Mouse (Mus musculus): ENCODE results near the gene Tmed4. TPM values are rescaled to one million over a fixed set of nuclear protein-coding genes. Genes with fewer than 3 reads are reported as not detected.
"Not testable (repeated sequence)": the region's sequence is repeated elsewhere in the genome, so short reads cannot be mapped to it uniquely, and the experiment has no call there.

Gene Tmed4
- total RNA-seq, 2 experiments from 2014 or later: 39.8 to 41.8 TPM

- peak; percentile 29 for ATAC-seq (replicated peaks; ENCODE audit: poor library complexity, severe bottlenecking)
These were observed 419 bp upstream of the Tmed4 start for GRCm38 (mm10) chr11:6275094-6275484.

DNA sequence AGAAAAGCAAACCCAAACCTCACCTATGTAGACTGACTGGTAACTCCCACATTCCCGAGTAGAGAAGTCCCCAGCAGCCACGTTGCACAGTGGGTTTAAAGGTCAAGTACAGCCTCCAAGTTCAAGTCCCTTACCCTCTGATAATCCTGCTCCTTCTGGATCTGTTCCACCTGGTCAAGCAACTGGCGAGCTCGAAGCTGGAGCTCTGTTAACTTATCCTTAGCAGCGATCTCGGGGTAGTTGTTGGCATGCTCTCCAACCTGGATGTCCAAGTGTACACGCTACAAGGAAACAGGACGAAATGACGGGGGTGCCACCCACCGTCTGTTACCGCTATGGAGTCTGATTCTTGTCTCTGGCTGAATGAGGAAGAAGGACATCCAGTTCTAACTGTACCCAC, 1.1 kb downstream of the Tmed4 start:
- 0 out of 2 replicates have a peak, but pooled peaks have one; percentile 23 for ATAC-seq (replicated peaks; ENCODE audit: poor library complexity, severe bottlenecking)

DNA sequence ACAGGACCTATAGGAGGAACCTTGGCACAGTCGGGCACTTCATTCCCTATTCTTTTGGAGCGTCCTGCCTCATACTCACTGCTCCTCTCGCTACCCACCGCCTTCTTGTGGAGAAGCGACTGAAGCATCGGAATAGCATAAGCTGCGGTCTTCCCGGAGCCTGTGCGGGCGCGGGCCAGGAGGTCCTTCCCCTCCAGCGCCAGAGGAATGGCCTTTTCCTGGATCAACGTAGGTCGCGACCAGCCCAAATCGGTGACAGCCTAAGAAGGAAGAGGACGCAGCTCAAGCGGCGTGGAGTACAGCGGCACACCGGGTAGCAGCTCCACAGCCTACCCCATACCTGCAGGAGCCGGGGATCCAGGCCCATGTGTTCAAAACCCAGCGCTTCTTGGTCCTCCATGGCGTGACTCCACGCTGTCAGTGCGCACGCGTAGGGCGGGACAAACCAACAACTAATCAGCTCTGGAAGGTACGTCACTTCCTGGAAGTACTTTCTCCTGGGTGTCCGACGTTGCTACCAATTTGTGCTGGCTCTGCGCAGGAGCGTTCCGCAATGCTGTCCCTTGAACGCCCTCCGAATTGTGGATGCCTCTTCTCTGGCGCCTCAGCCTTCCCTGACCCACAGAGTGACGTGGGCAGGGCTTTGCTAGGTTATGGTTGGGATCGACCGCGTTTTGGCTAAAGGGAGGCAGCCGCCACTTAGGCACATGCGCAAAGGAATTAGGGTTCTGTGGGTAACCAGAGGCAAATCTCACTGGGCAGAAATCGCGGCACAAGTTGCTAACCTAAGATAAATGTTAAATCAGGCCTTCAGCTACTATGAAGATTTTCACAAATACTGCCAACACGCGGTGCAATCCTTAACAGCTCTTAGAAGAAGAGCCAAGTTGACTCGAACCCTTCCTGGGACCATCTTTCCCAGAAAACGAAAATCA, 7.1 kb downstream of the Tmed4 start, which contains the start of gene Ddx56:
Gene Ddx56 (minus strand): TSS at position 453 of the 935 bp plus-strand sequence.
- peak; percentile 94 for ATAC-seq (replicated peaks; ENCODE audit: poor library complexity, severe bottlenecking)

DNA sequence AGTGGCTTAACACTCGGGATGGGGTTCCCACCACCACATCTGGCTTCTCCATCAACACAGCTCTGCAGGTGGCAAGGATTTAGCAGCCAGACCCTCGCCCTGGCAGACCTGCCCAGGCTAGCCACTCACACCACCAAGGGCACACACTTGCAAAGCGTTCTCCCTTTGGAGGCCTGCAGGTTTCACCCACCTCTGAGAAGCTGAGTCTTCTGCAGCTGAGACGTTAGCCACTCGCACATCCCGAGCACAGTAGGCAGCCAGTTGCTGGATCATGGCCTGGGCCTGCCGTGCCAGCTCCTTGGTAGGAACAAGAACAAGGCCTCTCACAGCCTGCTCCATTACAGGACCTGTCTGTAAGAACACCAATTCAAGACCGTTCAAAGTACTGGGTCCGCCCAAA, 8.0 kb downstream of the Tmed4 start:
- ATAC-seq (replicated peaks; ENCODE audit: poor library complexity, severe bottlenecking): no peak

DNA sequence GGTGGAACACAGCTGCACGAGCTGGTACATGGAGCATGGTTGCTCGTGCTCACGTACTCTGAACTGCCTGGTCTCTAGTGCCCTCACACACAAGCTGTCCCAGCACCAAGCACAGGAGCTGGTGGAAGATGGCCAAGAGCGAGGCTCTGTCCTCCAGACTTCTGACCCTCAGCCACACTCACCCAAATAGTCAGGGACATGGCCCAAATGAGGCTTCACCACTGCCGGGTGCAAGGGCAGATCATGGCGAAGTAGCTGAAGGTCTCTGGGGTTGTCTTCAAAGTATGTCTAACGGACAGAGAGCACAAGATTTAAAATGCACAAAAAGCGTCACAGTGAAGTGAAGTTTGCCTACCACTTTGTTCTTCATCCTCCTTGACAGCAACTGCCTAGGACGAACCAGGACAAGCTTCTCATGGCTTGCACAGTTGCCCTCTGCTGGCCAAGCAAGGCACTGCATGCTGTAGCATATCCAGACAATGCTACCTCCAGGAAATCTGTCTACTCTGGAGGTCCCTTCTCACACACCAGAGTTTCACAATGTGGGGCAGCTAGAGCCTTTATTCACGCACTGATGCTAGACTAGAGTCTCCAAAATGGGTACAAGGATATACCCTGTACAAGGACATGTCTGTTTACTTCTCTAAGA, 13.1 kb downstream of the Tmed4 start:
- ATAC-seq (replicated peaks; ENCODE audit: poor library complexity, severe bottlenecking): peak; percentile 85

- no peak for ATAC-seq (replicated peaks; ENCODE audit: poor library complexity, severe bottlenecking)
These were observed 15.3 kb downstream of the Tmed4 start for GRCm38 (mm10) chr11:6259413-6259812.

- ATAC-seq (replicated peaks; ENCODE audit: poor library complexity, severe bottlenecking): no peak
These were observed 18.1 kb downstream of the Tmed4 start for GRCm38 (mm10) chr11:6256490-6257072.

- ATAC-seq (replicated peaks; ENCODE audit: poor library complexity, severe bottlenecking): not testable (repeated sequence)
These were observed 20.1 kb downstream of the Tmed4 start for GRCm38 (mm10) chr11:6254602-6255001.

DNA sequence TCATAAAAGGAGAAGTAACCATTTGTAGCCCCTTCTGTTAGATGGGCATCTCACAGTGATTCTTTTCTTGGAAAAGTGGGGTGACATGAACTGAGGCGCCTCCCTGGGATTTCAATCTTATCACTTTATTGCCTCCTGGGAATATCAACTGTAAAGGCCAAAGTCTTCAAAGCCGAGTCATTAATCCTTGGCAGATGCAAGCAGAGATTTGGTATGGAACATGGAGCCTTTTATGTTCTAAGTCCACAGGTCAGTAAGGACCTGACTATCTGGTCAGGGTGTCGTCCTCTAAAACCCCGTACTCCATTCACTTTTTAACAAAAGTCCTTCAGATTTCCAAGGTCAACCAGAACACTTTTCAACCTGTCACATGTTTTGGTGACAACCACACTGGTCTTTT, 21.8 kb downstream of the Tmed4 start:
- ATAC-seq (replicated peaks; ENCODE audit: poor library complexity, severe bottlenecking): no peak

DNA sequence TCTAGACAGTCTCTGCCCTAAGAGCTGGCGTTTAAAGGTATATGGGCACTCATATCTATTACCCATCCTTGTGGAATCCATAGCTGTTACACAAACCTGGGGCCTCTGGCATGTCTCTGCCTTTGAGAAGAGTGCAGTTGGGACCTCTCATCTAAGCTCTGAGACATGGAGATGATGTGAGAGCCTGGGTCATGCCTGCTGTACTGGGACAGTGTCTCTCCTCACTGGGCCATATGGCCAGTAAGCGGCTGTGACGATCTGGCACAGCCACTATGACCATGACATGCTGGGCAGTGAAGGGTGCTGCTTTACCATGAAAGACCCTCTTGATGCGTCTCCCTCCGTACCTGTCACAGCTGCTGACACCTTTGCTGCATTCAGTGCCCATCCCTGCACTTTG, 22.4 kb downstream of the Tmed4 start:
- ATAC-seq (replicated peaks; ENCODE audit: poor library complexity, severe bottlenecking): no peak

DNA sequence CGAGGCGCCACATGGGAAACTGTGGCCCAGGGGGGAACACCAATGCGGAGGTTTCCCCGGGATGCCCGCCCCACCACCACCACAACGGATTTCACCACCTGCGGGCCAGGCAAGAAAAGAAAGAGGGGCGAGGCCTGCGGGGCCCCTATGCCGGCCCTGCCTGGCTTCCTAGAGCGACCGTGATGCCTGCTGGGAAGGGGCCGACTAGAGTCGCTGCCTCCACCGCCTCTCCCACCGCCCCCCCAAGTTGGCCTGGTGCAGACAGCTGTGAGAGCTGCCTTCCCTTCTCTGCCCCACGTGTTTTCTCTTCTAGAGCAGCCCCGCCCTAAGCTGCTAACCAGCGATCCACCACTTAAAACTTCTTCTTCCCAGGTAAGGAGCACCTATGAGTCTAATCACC, 30.0 kb downstream of the Tmed4 start:
- no peak for ATAC-seq (replicated peaks; ENCODE audit: poor library complexity, severe bottlenecking)

DNA sequence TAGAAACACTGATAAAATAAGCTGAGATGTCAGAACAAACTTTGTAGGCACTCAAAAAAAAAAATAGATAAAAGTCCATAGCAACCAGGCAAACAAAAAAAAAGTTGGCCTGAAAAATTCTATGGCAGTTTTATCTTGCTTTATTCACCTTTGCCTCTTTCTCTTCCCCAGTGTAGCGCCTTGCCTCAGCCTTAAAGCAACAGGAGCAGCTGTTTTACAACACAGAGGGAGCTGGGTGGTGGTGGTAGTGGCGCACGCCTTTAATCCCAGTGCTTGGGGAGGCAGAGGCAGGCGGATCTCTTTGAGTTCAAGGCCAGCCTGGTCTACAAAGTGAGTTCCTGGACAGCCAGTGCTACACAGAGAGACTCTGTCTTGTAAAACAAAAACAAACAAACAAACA, 41.6 kb downstream of the Tmed4 start:
- no peak for ATAC-seq (replicated peaks; ENCODE audit: poor library complexity, severe bottlenecking)

DNA sequence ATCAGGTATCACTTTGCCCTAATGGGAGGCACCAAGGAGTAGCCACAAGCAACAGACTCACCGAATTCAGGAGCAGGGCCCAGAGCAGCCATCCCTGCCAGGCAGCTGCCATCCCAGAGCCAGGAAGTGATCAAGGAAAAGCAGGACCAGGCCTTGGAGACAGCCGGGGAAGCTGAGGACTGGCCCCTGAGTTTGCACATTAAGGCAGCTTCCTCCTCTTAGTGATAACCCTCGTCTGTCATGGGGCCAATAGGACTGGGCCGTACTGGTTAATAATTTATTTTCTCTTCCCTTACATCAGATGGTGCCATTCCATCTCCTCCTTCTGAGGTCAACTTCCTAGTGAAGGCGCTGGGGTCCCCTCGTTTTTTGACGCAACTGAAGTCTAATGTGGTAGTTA, 44.7 kb downstream of the Tmed4 start, which contains the start of gene Npc1l1:
Gene Npc1l1 (minus strand): TSS at position 132 of the 400 bp plus-strand sequence.
- no peak for ATAC-seq (replicated peaks; ENCODE audit: poor library complexity, severe bottlenecking)

DNA sequence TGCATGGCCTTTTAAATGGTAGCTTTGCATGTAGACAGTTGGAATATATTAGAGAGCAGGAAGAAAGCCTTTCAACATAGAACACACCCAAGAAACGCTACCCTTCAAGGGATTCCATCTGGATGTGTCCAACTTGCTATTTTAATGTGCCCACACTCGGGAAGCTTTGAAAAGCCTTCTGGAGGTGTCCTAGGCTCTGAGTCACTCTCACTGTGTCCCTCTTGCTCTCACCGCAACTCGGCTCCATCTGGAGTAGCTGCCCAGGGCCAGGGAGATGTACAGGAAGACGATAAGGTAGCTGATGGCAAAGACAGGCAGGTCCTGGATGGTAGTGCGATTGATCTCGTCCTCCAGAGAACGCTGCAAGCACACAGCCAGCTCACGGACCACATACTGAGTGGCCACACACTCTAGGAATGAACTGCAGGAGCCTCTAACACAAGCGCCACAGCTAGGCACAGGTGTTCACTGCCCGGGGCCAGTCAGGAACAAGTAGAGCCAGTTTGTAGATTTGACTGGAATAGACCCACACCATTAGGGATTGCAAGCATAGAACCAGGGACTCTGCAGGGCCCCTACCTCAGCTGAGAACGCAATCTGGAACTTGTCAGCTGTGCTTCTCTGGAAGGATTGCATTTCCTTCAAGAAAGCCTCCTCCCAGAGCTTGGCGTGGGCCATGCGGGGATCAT, 50.0 kb downstream of the Tmed4 start:
- ATAC-seq (replicated peaks; ENCODE audit: poor library complexity, severe bottlenecking): no peak

DNA sequence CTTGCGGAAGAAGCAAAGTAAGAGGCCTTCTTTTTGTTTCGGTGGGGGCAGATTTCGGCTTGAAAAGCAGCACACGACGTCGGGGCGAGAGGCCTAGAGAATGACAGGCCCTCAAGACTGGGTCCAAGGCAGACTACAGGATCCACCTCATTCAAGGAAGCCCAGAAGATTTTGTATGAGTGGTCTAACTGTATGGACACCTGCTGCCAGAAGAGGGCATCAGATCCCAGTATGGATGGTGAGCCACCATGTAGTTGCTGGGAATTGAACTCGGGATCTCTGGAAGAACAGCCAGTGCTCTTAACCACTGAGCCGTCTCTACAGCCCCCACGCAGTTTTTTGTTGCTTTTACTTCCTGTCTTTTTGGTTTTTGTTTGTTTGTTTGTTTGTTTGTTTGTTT, 52.5 kb downstream of the Tmed4 start:
- no peak for ATAC-seq (replicated peaks; ENCODE audit: poor library complexity, severe bottlenecking)

Other genes with a start within 250 kb of the Tmed4 start
- 1.0 and 2.5 TPM in 2 replicates for gene Camk2b, start 208.5 kb downstream of the Tmed4 start, total RNA-seq (2014; fragmentation: Nextera tagmentation)
- gene Camk2b, start 208.5 kb downstream of the Tmed4 start, total RNA-seq (2017): 1.8 and 2.7 TPM in 2 replicates
- gene A730071L15Rik, start 74.8 kb downstream of the Tmed4 start, total RNA-seq (2014; fragmentation: Nextera tagmentation): not detected in 2 replicates
- 1.3 TPM in 1 of 2 replicates, not detected in the other for gene A730071L15Rik, start 74.8 kb downstream of the Tmed4 start, total RNA-seq (2017)
- gene Nudcd3, start 74.5 kb downstream of the Tmed4 start, total RNA-seq (2014; fragmentation: Nextera tagmentation): 27.0 and 29.7 TPM in 2 replicates
- 27.0 and 35.4 TPM in 2 replicates for gene Nudcd3, start 74.5 kb downstream of the Tmed4 start, total RNA-seq (2017)
- not detected in 2 replicates for gene Npc1l1, start 44.7 kb downstream of the Tmed4 start, total RNA-seq (2014; fragmentation: Nextera tagmentation)
- gene Npc1l1, start 44.7 kb downstream of the Tmed4 start, total RNA-seq (2017): not detected in 2 replicates
- 41.7 and 50.7 TPM in 2 replicates for gene Ddx56, start 7.1 kb downstream of the Tmed4 start, total RNA-seq (2014; fragmentation: Nextera tagmentation)
- gene Ddx56, start 7.1 kb downstream of the Tmed4 start, total RNA-seq (2017): 49.0 and 51.7 TPM in 2 replicates
- 144 and 151 TPM in 2 replicates for gene Ogdh, start 16.8 kb upstream of the Tmed4 start, total RNA-seq (2014; fragmentation: Nextera tagmentation)
- 91.3 and 116 TPM in 2 replicates for gene Ogdh, start 16.8 kb upstream of the Tmed4 start, total RNA-seq (2017)
- 39.9 and 62.9 TPM in 2 replicates for gene Zmiz2, start 114.2 kb upstream of the Tmed4 start, total RNA-seq (2014; fragmentation: Nextera tagmentation)
- 6.1 and 10.6 TPM in 2 replicates for gene Zmiz2, start 114.2 kb upstream of the Tmed4 start, total RNA-seq (2017)
- gene Ppia, start 140.6 kb upstream of the Tmed4 start, total RNA-seq (2014; fragmentation: Nextera tagmentation): 4,322 and 4,754 TPM in 2 replicates
- 1,769 and 2,269 TPM in 2 replicates for gene Ppia, start 140.6 kb upstream of the Tmed4 start, total RNA-seq (2017)
- 152 and 264 TPM in 2 replicates for gene H2afv, start 169.6 kb upstream of the Tmed4 start, total RNA-seq (2014; fragmentation: Nextera tagmentation)
- 119 and 143 TPM in 2 replicates for gene H2afv, start 169.6 kb upstream of the Tmed4 start, total RNA-seq (2017)
- 29.3 and 36.4 TPM in 2 replicates for gene Purb, start 201.0 kb upstream of the Tmed4 start, total RNA-seq (2014; fragmentation: Nextera tagmentation)
- gene Purb, start 201.0 kb upstream of the Tmed4 start, total RNA-seq (2017): 35.7 and 43.4 TPM in 2 replicates
- 84.4 and 96.4 TPM in 2 replicates for gene Myo1g, start 246.1 kb upstream of the Tmed4 start, total RNA-seq (2014; fragmentation: Nextera tagmentation)
- 47.8 and 57.4 TPM in 2 replicates for gene Myo1g, start 246.1 kb upstream of the Tmed4 start, total RNA-seq (2017)

Measured in granulocyte monocyte progenitor cell, adult 5-6 weeks (primary cell).